Mouse (Mus musculus) myocyte (in vitro differentiated cells): ENCODE measurements at regions not wholly inside any gene's neighbourhood (a gene's known extent, or its start where the extent isn't known, plus 50 kb on each side); places are given as distances from the start of the nearest gene placed in this dataset.

Experiments
- CEBPB ChIP-seq: IDR thresholded peaks from 2 replicates; pipeline ENCODE4 v1.6.1; 2011; ENCODE audit warnings: mild to moderate bottlenecking, moderate library complexity; ENCODE audit not compliant: poor library complexity, insufficient read depth, severe bottlenecking
- MAX ChIP-seq: IDR thresholded peaks from one replicate; pipeline ENCODE4 v1.6.1; 2011; ENCODE audit warnings: low read depth, mild to moderate bottlenecking, control low read depth
- POLR2A ChIP-seq: IDR thresholded peaks from one replicate; pipeline ENCODE4 v1.6.1; 2011; ENCODE audit warnings: low read depth, mild to moderate bottlenecking, control low read depth, moderate library complexity; ENCODE audit not compliant: insufficient read length
- REST ChIP-seq: IDR thresholded peaks from one replicate; pipeline ENCODE4 v1.6.1; 2011; ENCODE audit warnings: mild to moderate bottlenecking, control low read depth, moderate library complexity; ENCODE audit not compliant: insufficient read depth, insufficient read length
- USF1 ChIP-seq: IDR thresholded peaks from one replicate; pipeline ENCODE4 v1.6.1; 2011; ENCODE audit warnings: low read depth, mild to moderate bottlenecking, control low read depth, moderate library complexity

DNA sequence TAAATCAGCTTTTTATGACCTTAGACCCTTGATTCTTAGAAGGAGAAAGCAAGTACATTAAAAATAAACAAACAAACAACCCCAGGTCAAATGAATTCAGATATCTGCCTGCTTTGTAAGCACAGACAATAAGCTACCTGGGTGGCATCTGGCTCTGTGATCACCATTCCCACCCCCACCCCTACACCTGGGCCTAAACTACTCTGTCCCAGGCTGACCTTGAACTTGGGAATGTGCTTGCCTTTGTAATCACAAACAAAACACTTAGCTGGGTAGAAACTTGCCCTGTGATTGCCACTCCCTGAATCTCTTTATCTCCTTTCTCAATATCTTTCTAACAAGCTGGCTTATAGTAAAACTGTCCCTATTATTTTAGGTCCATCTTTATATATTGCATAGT lies 1005.6 kb downstream of the Fscb start:
- TF ChIP-seq USF1 (no peak), POLR2A (no peak), CEBPB (no peak), MAX (no peak), REST (no peak)
